Mouse (Mus musculus): ENCODE results near the gene Vps26b.

Gene Vps26b

GRCm38 (mm10) chr9:27029828-27030762, at the start of gene Vps26b, which contains the start of gene Ncapd3:
Vps26b (minus strand) TSS chr9:27030065.
Ncapd3 (plus strand) TSS chr9:27030175.
- DNase-seq: peak; percentile 97

GRCm38 (mm10) chr9:27075812-27076211, 45.9 kb upstream of the Vps26b start:
- no peak for DNase-seq

- DNase-seq: no peak
These were observed 44.8 kb upstream of the Vps26b start for GRCm38 (mm10) chr9:27074677-27075076.

- DNase-seq: no peak
These were observed 41.0 kb upstream of the Vps26b start for GRCm38 (mm10) chr9:27070895-27071294.

- DNase-seq: no peak
These were observed 28.5 kb upstream of the Vps26b start for GRCm38 (mm10) chr9:27058341-27058740.

GRCm38 (mm10) chr9:27049492-27049891, 19.6 kb upstream of the Vps26b start:
- no peak for DNase-seq

GRCm38 (mm10) chr9:27043892-27044291, 14.0 kb upstream of the Vps26b start:
- no peak for DNase-seq

- DNase-seq: no peak
These were observed 867 bp upstream of the Vps26b start for GRCm38 (mm10) chr9:27030763-27031100.

GRCm38 (mm10) chr9:27029022-27029827, 640 bp downstream of the Vps26b start:
- peak; percentile 30 for DNase-seq

- no peak for DNase-seq
These were observed 3.2 kb downstream of the Vps26b start for GRCm38 (mm10) chr9:27026708-27027107.

- DNase-seq: no peak
These were observed 6.2 kb downstream of the Vps26b start for GRCm38 (mm10) chr9:27023681-27024080.

GRCm38 (mm10) chr9:27018961-27019360, 10.9 kb downstream of the Vps26b start:
- DNase-seq: no peak

- DNase-seq: no peak
These were observed 18.3 kb downstream of the Vps26b start for GRCm38 (mm10) chr9:27011572-27011971.

GRCm38 (mm10) chr9:27009231-27009630, 20.6 kb downstream of the Vps26b start:
- no peak for DNase-seq

- DNase-seq: no peak
These were observed 23.0 kb downstream of the Vps26b start for GRCm38 (mm10) chr9:27006866-27007265.

- no peak for DNase-seq
These were observed 23.9 kb downstream of the Vps26b start for GRCm38 (mm10) chr9:27005933-27006332.

- DNase-seq: no peak
These were observed 24.6 kb downstream of the Vps26b start for GRCm38 (mm10) chr9:27005231-27005630.

- DNase-seq: peak; percentile 96
These were observed 30.1 kb downstream of the Vps26b start, which contains the start of the genes Acad8 and Thyn1 for GRCm38 (mm10) chr9:26999461-27000395. Acad8 (minus strand) TSS chr9:26999566. Thyn1 (plus strand) TSS chr9:26999710.

GRCm38 (mm10) chr9:26998669-26999460, 31.0 kb downstream of the Vps26b start:
- no peak for DNase-seq

GRCm38 (mm10) chr9:26997501-26997900, 32.4 kb downstream of the Vps26b start:
- no peak for DNase-seq

- DNase-seq: no peak
These were observed 32.8 kb downstream of the Vps26b start for GRCm38 (mm10) chr9:26997062-26997461.

GRCm38 (mm10) chr9:26993900-26994299, 36.0 kb downstream of the Vps26b start:
- DNase-seq: no peak

Measured in lung, postnatal 14 days (tissue).